Mouse (Mus musculus) myocyte (in vitro differentiated cells): ENCODE measurements around the gene AC129217.1. TPM values are rescaled to one million over a fixed set of nuclear protein-coding genes. Genes with fewer than 3 reads are reported as not detected.

ENCODE experiments used
- H3K27me3 ChIP-seq: one replicate; pipeline ENCODE4 v1.6.1; 2011; ENCODE audit not compliant: control insufficient read depth, insufficient read depth, insufficient read length
- H3K36me3 ChIP-seq: one replicate; pipeline ENCODE4 v1.6.1; 2011; ENCODE audit not compliant: control insufficient read depth, insufficient read depth
- H3K4me2 ChIP-seq: one replicate; pipeline ENCODE4 v1.6.1; 2011; ENCODE audit warnings: low read depth, control low read depth
- H3K4me3 ChIP-seq: one replicate; pipeline ENCODE4 v1.5.1; 2011; ENCODE audit warnings: mild to moderate bottlenecking, control low read depth, moderate library complexity
- H3K79me2 ChIP-seq: one replicate; pipeline ENCODE4 v1.6.1; 2011; ENCODE audit not compliant: control insufficient read depth, insufficient read depth
- H3ac ChIP-seq: one replicate; pipeline ENCODE4 v1.6.1; 2011; ENCODE audit not compliant: control insufficient read depth, insufficient read length
- CEBPB ChIP-seq: IDR thresholded peaks from 2 replicates; pipeline ENCODE4 v1.6.1; 2011; ENCODE audit warnings: mild to moderate bottlenecking, moderate library complexity; ENCODE audit not compliant: poor library complexity, insufficient read depth, severe bottlenecking
- E2F4 ChIP-seq: IDR thresholded peaks from one replicate; pipeline ENCODE4 v1.6.1; 2011; ENCODE audit warnings: mild to moderate bottlenecking, control low read depth, moderate library complexity; ENCODE audit not compliant: insufficient read depth
- MAX ChIP-seq: IDR thresholded peaks from one replicate; pipeline ENCODE4 v1.6.1; 2011; ENCODE audit warnings: low read depth, mild to moderate bottlenecking, control low read depth
- MYOD1 ChIP-seq, 3 experiments: IDR thresholded peaks; one replicate each; pipeline ENCODE4 v1.6.1; 2011; ENCODE audit warnings: control low read depth in 2 of 3, low read depth in 2 of 3, mild to moderate bottlenecking in 2 of 3, moderate library complexity in 1 of 3; ENCODE audit not compliant: insufficient read length in 2 of 3, control insufficient read depth in 1 of 3
- MYOG ChIP-seq, 3 experiments: IDR thresholded peaks; one replicate each; pipeline ENCODE4 v1.6.1; 2011; ENCODE audit warnings: control low read depth in 2 of 3, low read depth in 2 of 3, mild to moderate bottlenecking in 2 of 3; ENCODE audit not compliant: insufficient read length in 2 of 3, control insufficient read depth in 1 of 3, insufficient read depth in 1 of 3
- POLR2A ChIP-seq: IDR thresholded peaks from one replicate; pipeline ENCODE4 v1.6.1; 2011; ENCODE audit warnings: low read depth, mild to moderate bottlenecking, control low read depth, moderate library complexity; ENCODE audit not compliant: insufficient read length
- POLR2AphosphoS2 ChIP-seq: IDR thresholded peaks from one replicate; pipeline ENCODE4 v1.6.1; 2011; ENCODE audit warnings: low read depth, control low read depth; ENCODE audit not compliant: insufficient read length
- REST ChIP-seq: IDR thresholded peaks from one replicate; pipeline ENCODE4 v1.6.1; 2011; ENCODE audit warnings: mild to moderate bottlenecking, control low read depth, moderate library complexity; ENCODE audit not compliant: insufficient read depth, insufficient read length
- SRF ChIP-seq: IDR thresholded peaks from one replicate; pipeline ENCODE4 v1.6.1; 2011; ENCODE audit warnings: low read depth; ENCODE audit not compliant: control insufficient read depth, insufficient read length
- TCF12 ChIP-seq: IDR thresholded peaks from one replicate; pipeline ENCODE4 v1.6.1; 2011; ENCODE audit warnings: mild to moderate bottlenecking, control low read depth; ENCODE audit not compliant: poor library complexity, insufficient read depth, severe bottlenecking
- TCF3 ChIP-seq: IDR thresholded peaks from one replicate; pipeline ENCODE4 v1.6.1; 2011; ENCODE audit warnings: low read depth, control low read depth; ENCODE audit not compliant: insufficient read length
- USF1 ChIP-seq: IDR thresholded peaks from one replicate; pipeline ENCODE4 v1.6.1; 2011; ENCODE audit warnings: low read depth, mild to moderate bottlenecking, control low read depth, moderate library complexity
- polyA plus RNA-seq: library from polyadenylated mRNA; unstranded; fragments of >200 nt; fragmentation: generic; extraction: Trizol; gene quantifications from one replicate; pipeline ENCODE4 v1.2.1, GENCODE M21; 2012; ENCODE audit warnings: missing spikeins

AC129217.1 gene
- polyA plus RNA-seq, 1 experiment, result 1.00 TPM

GRCm38 (mm10) chr19:8842961-8843360 is 13.4 kb downstream of the AC129217.1 start:
- Histone ChIP-seq H3ac (no peak overlapping the region), H3K27me3 (no peaks in the 10 kb centered on the region), H3K79me2 (no peaks in the 10 kb centered on the region), H3K4me2 (no peak overlapping the region), H3K36me3 (peaks cover 25% of the 10 kb centered on the region), H3K4me3 (no peak overlapping the region)
- TF ChIP-seq TCF3 (no peak), SRF (no peak), POLR2AphosphoS2 (no peak), MYOD1 (IDR thresholded peaks at IDR 0.05; ENCODE audit: control insufficient read depth in 1 of 3, insufficient read length in 2 of 3, low read depth in 2 of 3) (no peak), POLR2A (no peak), MAX (no peak), MYOG (IDR thresholded peaks at IDR 0.05; ENCODE audit: control insufficient read depth in 1 of 3, insufficient read depth in 1 of 3, insufficient read length in 2 of 3, low read depth in 2 of 3) (no peak), CEBPB (no peak), USF1 (no peak), E2F4 (no peak), TCF12 (no peak), REST (no peak)

GRCm38 (mm10) chr19:8844371-8845129 is 15.0 kb downstream of the AC129217.1 start:
- Histone ChIP-seq H3K36me3 (peaks cover 31% of the 10 kb centered on the region), H3K4me2 (no peak overlapping the region), H3K27me3 (no peaks in the 10 kb centered on the region), H3K4me3 (no peak overlapping the region), H3K79me2 (no peaks in the 10 kb centered on the region), H3ac (no peak overlapping the region)
- TF ChIP-seq TCF3 (no peak), SRF (no peak), TCF12 (no peak), POLR2A (no peak), POLR2AphosphoS2 (no peak), USF1 (no peak), MYOG (IDR thresholded peaks at IDR 0.05; ENCODE audit: control insufficient read depth in 1 of 3, insufficient read depth in 1 of 3, insufficient read length in 2 of 3, low read depth in 2 of 3) (no peak)

- no peak overlapping the region for H3K4me3 ChIP-seq
- H3K27me3 ChIP-seq, result no peaks in the 10 kb centered on the region
- H3K4me2 ChIP-seq, result no peak overlapping the region
- H3K79me2 ChIP-seq, result no peaks in the 10 kb centered on the region
- peaks cover 27% of the 10 kb centered on the region for H3K36me3 ChIP-seq
- H3ac ChIP-seq, result no peak overlapping the region
- TF ChIP-seq USF1 (no peak), MYOG (IDR thresholded peaks at IDR 0.05; ENCODE audit: control insufficient read depth in 1 of 3, insufficient read depth in 1 of 3, insufficient read length in 2 of 3, low read depth in 2 of 3) (no peak), MAX (no peak), POLR2A (no peak), MYOD1 (IDR thresholded peaks at IDR 0.05; ENCODE audit: control insufficient read depth in 1 of 3, insufficient read length in 2 of 3, low read depth in 2 of 3) (no peak)
Measured at GRCm38 (mm10) chr19:8848356-8848755, 18.8 kb downstream of the AC129217.1 start.

- Histone ChIP-seq H3K79me2 (no peaks in the 10 kb centered on the region), H3ac (no peak within 1 kb of the TSS), H3K36me3 (peaks cover 22% of the 10 kb centered on the region), H3K4me3 (no peak within 1 kb of the TSS), H3K4me2 (peak within 1 kb of the TSS; percentile 20), H3K27me3 (no peaks in the 10 kb centered on the region)
- no peak for TF ChIP-seq REST
- peak; percentile 57 for TF ChIP-seq USF1
Measured at GRCm38 (mm10) chr19:8850402-8850901, 20.9 kb downstream of the AC129217.1 start, which contains the start of gene Lrrn4cl. Gene Lrrn4cl, plus strand, starts transcription at chr19:8850768.

GRCm38 (mm10) chr19:8851639-8852038 is 22.1 kb downstream of the AC129217.1 start:
- no peaks in the 10 kb centered on the region for H3K27me3 ChIP-seq
- H3K4me2 ChIP-seq, result no peak overlapping the region
- peaks cover 12% of the 10 kb centered on the region for H3K36me3 ChIP-seq
- no peaks in the 10 kb centered on the region for H3K79me2 ChIP-seq
- TF ChIP-seq TCF3, result no peak
- no peak for TF ChIP-seq POLR2AphosphoS2
- TF ChIP-seq SRF, result no peak
- no peak for TF ChIP-seq MYOG (IDR thresholded peaks at IDR 0.05; ENCODE audit: control insufficient read depth in 1 of 3, insufficient read depth in 1 of 3, insufficient read length in 2 of 3, low read depth in 2 of 3)
- no peak for TF ChIP-seq POLR2A
- TF ChIP-seq E2F4, result no peak
- H3ac ChIP-seq, result no peak overlapping the region
- no peak overlapping the region for H3K4me3 ChIP-seq
